Mouse (Mus musculus): ENCODE measurements around the gene Hlcs. TPM values are rescaled to one million over a fixed set of nuclear protein-coding genes. Genes with fewer than 3 reads are reported as not detected.

The Hlcs gene
- polyA plus RNA-seq, 1 experiment: 6.9 TPM

- DNase-seq: no peak
- no peaks in the 10 kb centered on the region for H3K36me3 ChIP-seq (ENCODE audit: control insufficient read depth, insufficient read depth, low read length)
- no peak overlapping the region for H3K4me3 ChIP-seq (ENCODE audit: insufficient read depth, low read depth, low read length)
- no peaks in the 10 kb centered on the region for H3K4me1 ChIP-seq (ENCODE audit: control insufficient read depth, insufficient read depth, low read length)
- H3K27ac ChIP-seq (ENCODE audit: insufficient read depth, low read depth, low read length): no peak overlapping the region
- 80% methylated on average over 17 of the region's 17 CpGs for WGBS
- TF ChIP-seq POLR2A (IDR thresholded peaks at IDR 0.05; ENCODE audit: low read depth, low read length): no peak
- TF ChIP-seq CTCF (conservative IDR thresholded peaks at IDR 0.05; ENCODE audit: insufficient read depth, insufficient read length, low read depth, low read length): no peak
- H3K27me3 ChIP-seq (replicated peaks; ENCODE audit: control insufficient read depth, insufficient read depth, low read length): no peaks in the 10 kb centered on the region
Measured at GRCm38 (mm10) chr16:94246058-94246784, 67.2 kb downstream of the Hlcs start.

GRCm38 (mm10) chr16:94241126-94241525, 72.2 kb downstream of the Hlcs start:
- WGBS: 86% methylated on average over 10 of the region's 10 CpGs
- no peak overlapping the region for H3K27ac ChIP-seq (ENCODE audit: insufficient read depth, low read depth, low read length)

GRCm38 (mm10) chr16:94240190-94240589, 73.2 kb downstream of the Hlcs start:
- H3K36me3 ChIP-seq (ENCODE audit: control insufficient read depth, insufficient read depth, low read length): no peaks in the 10 kb centered on the region
- no peak overlapping the region for H3K4me3 ChIP-seq (ENCODE audit: insufficient read depth, low read depth, low read length)
- H3K4me1 ChIP-seq (ENCODE audit: control insufficient read depth, insufficient read depth, low read length): no peaks in the 10 kb centered on the region
- H3K27ac ChIP-seq (ENCODE audit: insufficient read depth, low read depth, low read length): no peak overlapping the region
- no peaks in the 10 kb centered on the region for H3K27me3 ChIP-seq (replicated peaks; ENCODE audit: control insufficient read depth, insufficient read depth, low read length)
- no peak for DNase-seq
- 22% methylated on average over 2 of the region's 2 CpGs for WGBS
- TF ChIP-seq CTCF (conservative IDR thresholded peaks at IDR 0.05; ENCODE audit: insufficient read depth, insufficient read length, low read depth, low read length) (no peak), POLR2A (IDR thresholded peaks at IDR 0.05; ENCODE audit: low read depth, low read length) (no peak)

More at GRCm38 (mm10) chr16:94241126-94241525, 72.2 kb downstream of the Hlcs start:
- no peak for TF ChIP-seq CTCF (conservative IDR thresholded peaks at IDR 0.05; ENCODE audit: insufficient read depth, insufficient read length, low read depth, low read length)
- TF ChIP-seq POLR2A (IDR thresholded peaks at IDR 0.05; ENCODE audit: low read depth, low read length): no peak
- no peaks in the 10 kb centered on the region for H3K36me3 ChIP-seq (ENCODE audit: control insufficient read depth, insufficient read depth, low read length)
- no peak for DNase-seq
- H3K4me3 ChIP-seq (ENCODE audit: insufficient read depth, low read depth, low read length): no peak overlapping the region
- no peaks in the 10 kb centered on the region for H3K27me3 ChIP-seq (replicated peaks; ENCODE audit: control insufficient read depth, insufficient read depth, low read length)
- H3K4me1 ChIP-seq (ENCODE audit: control insufficient read depth, insufficient read depth, low read length): no peaks in the 10 kb centered on the region

GRCm38 (mm10) chr16:94239567-94239966, 73.8 kb downstream of the Hlcs start:
- TF ChIP-seq CTCF (conservative IDR thresholded peaks at IDR 0.05; ENCODE audit: insufficient read depth, insufficient read length, low read depth, low read length) (no peak), POLR2A (IDR thresholded peaks at IDR 0.05; ENCODE audit: low read depth, low read length) (no peak)
- no peaks in the 10 kb centered on the region for H3K36me3 ChIP-seq (ENCODE audit: control insufficient read depth, insufficient read depth, low read length)
- H3K27ac ChIP-seq (ENCODE audit: insufficient read depth, low read depth, low read length): no peak overlapping the region
- DNase-seq: no peak
- no peaks in the 10 kb centered on the region for H3K27me3 ChIP-seq (replicated peaks; ENCODE audit: control insufficient read depth, insufficient read depth, low read length)
- no peaks in the 10 kb centered on the region for H3K4me1 ChIP-seq (ENCODE audit: control insufficient read depth, insufficient read depth, low read length)
- 86% methylated on average over 6 of the region's 6 CpGs for WGBS
- H3K4me3 ChIP-seq (ENCODE audit: insufficient read depth, low read depth, low read length): no peak overlapping the region

DNA sequence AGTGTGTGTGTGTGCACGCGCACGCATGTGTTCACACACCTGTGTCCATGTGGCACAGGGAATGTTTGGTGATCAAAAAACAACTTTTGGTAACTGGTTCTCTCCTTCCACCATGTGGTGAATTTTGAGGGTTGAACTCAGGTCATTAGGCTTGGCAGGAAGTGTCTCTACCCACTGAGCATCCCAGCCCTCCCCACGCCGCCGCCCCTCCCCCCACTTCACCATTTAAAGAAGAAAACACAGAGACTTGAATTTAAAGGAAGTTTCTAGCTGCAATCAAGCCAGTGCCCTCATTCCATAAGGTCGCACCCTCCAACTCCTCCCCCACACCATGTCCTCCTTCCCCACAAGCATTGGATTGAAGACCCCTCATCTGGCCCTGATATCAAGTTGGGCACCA, 74.2 kb downstream of the Hlcs start:
- H3K27ac ChIP-seq (ENCODE audit: insufficient read depth, low read depth, low read length): no peak overlapping the region
- WGBS: 92% methylated on average over 7 of the region's 7 CpGs

DNA sequence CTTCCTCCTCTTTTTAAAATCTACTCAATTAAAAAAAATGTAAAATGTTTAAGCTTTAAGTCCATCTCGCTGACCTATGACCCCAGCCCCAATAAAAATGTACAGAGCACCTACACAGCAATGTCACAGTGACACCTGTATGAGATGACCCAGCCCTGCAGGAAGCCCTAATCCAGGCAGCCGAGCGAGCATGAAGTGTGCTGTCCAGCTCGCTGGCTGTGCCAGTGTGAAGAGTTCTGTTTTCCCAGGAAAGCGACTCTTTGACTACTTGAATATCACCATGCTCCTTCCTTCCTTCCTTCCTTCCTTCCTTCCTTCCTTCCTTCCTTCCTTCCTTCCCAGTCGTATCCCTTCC, 76.3 kb downstream of the Hlcs start:
- no peaks in the 10 kb centered on the region for H3K27me3 ChIP-seq (replicated peaks; ENCODE audit: control insufficient read depth, insufficient read depth, low read length)
- 83% methylated on average over 6 of the region's 6 CpGs for WGBS

More for the DNA sequence above, 74.2 kb downstream of the Hlcs start:
- Histone ChIP-seq H3K4me3 (ENCODE audit: insufficient read depth, low read depth, low read length) (no peak overlapping the region), H3K27me3 (replicated peaks; ENCODE audit: control insufficient read depth, insufficient read depth, low read length) (no peaks in the 10 kb centered on the region), H3K36me3 (ENCODE audit: control insufficient read depth, insufficient read depth, low read length) (no peaks in the 10 kb centered on the region), H3K4me1 (ENCODE audit: control insufficient read depth, insufficient read depth, low read length) (no peaks in the 10 kb centered on the region)
- no peak for DNase-seq
- TF ChIP-seq POLR2A (IDR thresholded peaks at IDR 0.05; ENCODE audit: low read depth, low read length) (no peak), CTCF (conservative IDR thresholded peaks at IDR 0.05; ENCODE audit: insufficient read depth, insufficient read length, low read depth, low read length) (no peak)

DNA sequence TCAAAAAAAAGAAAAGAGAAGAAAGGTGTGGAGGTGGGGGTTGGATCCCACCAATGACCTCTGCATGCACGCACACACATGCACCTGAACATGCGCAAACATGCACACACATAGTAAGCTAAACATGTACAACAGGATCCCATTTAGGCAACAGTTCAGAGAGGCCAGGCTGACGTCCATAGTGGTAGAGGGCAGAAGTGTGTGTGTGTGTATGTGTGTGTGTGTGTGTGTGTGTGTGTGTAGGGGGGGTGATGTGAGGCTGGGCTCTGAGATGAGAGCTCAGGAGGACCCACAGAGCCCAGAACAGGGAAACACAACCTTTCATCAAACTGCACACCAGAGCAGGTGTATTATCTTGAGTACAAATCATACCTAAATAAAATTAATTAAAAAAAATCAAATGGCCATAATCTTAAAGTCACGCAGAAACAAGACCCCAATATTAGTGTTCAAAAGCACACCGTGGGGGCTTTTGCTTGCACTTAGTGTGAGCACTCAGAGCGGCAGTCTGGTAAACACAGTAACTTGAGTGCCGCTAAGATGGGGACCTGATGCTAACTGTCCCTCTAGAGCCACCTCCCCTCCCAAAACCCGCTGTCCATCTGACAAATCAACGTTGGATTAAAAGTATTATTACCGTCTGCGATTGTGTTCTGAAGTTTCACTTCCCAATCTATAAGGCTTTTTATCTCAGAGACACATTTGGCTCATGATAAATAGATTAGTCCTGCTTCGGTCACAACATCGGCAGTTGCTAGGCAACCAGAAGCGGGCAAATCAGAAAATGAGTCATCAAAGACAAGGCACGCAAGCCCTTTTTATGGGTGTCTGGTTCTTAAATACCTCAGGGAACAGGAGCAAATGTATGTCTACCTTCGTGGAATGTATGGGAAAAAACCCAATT, 76.9 kb downstream of the Hlcs start:
- H3K4me1 ChIP-seq (ENCODE audit: control insufficient read depth, insufficient read depth, low read length): no peaks in the 10 kb centered on the region
- WGBS: 79% methylated on average over 16 of the region's 16 CpGs
- no peak for TF ChIP-seq POLR2A (IDR thresholded peaks at IDR 0.05; ENCODE audit: low read depth, low read length)
- TF ChIP-seq CTCF (conservative IDR thresholded peaks at IDR 0.05; ENCODE audit: insufficient read depth, insufficient read length, low read depth, low read length): no peak
- H3K27ac ChIP-seq (ENCODE audit: insufficient read depth, low read depth, low read length): no peak overlapping the region
- DNase-seq: no peak
- no peak overlapping the region for H3K4me3 ChIP-seq (ENCODE audit: insufficient read depth, low read depth, low read length)
- H3K36me3 ChIP-seq (ENCODE audit: control insufficient read depth, insufficient read depth, low read length): no peaks in the 10 kb centered on the region
- H3K27me3 ChIP-seq (replicated peaks; ENCODE audit: control insufficient read depth, insufficient read depth, low read length): no peaks in the 10 kb centered on the region

More for the DNA sequence above, 76.3 kb downstream of the Hlcs start:
- Histone ChIP-seq H3K36me3 (ENCODE audit: control insufficient read depth, insufficient read depth, low read length) (no peaks in the 10 kb centered on the region), H3K4me3 (ENCODE audit: insufficient read depth, low read depth, low read length) (no peak overlapping the region), H3K27ac (ENCODE audit: insufficient read depth, low read depth, low read length) (no peak overlapping the region), H3K4me1 (ENCODE audit: control insufficient read depth, insufficient read depth, low read length) (no peaks in the 10 kb centered on the region)
- no peak for DNase-seq
- TF ChIP-seq CTCF (conservative IDR thresholded peaks at IDR 0.05; ENCODE audit: insufficient read depth, insufficient read length, low read depth, low read length) (no peak), POLR2A (IDR thresholded peaks at IDR 0.05; ENCODE audit: low read depth, low read length) (no peak)

Measured in kidney, adult 2 months (tissue).